Mouse (Mus musculus) A20 (cell line): ENCODE results near the gene Olfr520.
A peak's percentile ranks its signal among the peaks of the same experiment; 100 is the strongest.
"Not testable (repeated sequence)": the region's sequence is repeated elsewhere in the genome, so short reads cannot be mapped to it uniquely, and the experiment has no call there.

Source experiments
- DNase-seq: peaks from one replicate; pipeline ENCODE4 v3.0.0-alpha.2; 2011; ENCODE audit warnings: low read depth, low spot score

Olfr520 gene

GRCm38 (mm10) chr7:99711166-99711565, 18.9 kb upstream of the Olfr520 start, which contains the start of gene Slco2b1:
Slco2b1 (minus strand) TSS chr7:99711340.
- no peak for DNase-seq

- no peak for DNase-seq
These were observed 17.6 kb upstream of the Olfr520 start for GRCm38 (mm10) chr7:99712431-99712830.

- DNase-seq: no peak
These were observed 13.5 kb upstream of the Olfr520 start for GRCm38 (mm10) chr7:99716536-99716935.

GRCm38 (mm10) chr7:99734612-99735011, 4.5 kb downstream of the Olfr520 start:
- no peak for DNase-seq

GRCm38 (mm10) chr7:99735491-99735890, 5.4 kb downstream of the Olfr520 start:
- not testable (repeated sequence) for DNase-seq

GRCm38 (mm10) chr7:99739276-99739675, 9.2 kb downstream of the Olfr520 start:
- no peak for DNase-seq

- no peak for DNase-seq
These were observed 33.1 kb downstream of the Olfr520 start, which contains the start of gene Olfr521 for GRCm38 (mm10) chr7:99763207-99763606. Olfr521 (plus strand) TSS chr7:99763507.

- DNase-seq: peak; percentile 23
These were observed 51.3 kb downstream of the Olfr520 start for GRCm38 (mm10) chr7:99781385-99781784.

GRCm38 (mm10) chr7:99781916-99782315, 51.8 kb downstream of the Olfr520 start:
- DNase-seq: peak; percentile 40

- DNase-seq: no peak
These were observed 53.3 kb downstream of the Olfr520 start for GRCm38 (mm10) chr7:99783421-99783820.

GRCm38 (mm10) chr7:99785553-99785952, 55.5 kb downstream of the Olfr520 start:
- DNase-seq: peak; percentile 52
